9 mouse cellular contexts compared by ENCODE assay signal in the genomic region with DNA sequence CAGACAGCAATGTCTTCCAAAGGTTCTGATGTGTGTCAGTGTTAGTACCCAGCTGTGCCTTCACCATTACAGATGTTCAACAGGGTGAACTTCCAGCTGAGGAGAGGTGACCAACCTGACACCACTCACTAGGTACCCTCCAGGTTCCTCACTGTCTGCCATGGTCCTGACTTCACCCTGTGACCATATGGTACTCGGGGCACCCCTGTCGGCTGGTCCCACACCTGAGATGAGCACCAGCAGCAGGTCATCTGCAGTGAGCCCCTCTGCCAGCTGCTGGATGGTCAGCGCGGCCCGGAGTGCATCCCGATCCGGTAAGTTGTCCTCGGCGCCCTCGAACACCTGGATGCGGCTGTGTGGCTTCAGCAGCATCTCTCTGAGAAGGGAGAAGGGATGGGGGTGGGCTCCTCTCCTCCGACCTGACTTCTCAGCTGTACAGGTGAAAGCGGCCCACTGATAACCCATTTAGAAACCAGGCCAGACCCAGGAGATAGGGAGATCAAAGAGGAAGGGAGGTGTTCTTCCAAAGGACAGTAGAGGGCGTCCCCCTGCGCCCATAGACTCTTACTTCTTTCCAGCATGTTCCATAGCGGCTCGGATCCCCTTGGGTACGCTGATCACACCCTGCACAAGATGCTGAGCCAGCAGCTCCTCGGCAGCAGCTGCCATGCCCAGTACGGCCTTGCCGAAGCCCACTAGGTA. TPM values are rescaled to one million over a fixed set of nuclear protein-coding genes. Genes with fewer than 3 reads are reported as not detected.
DNase-seq lines count a peak whose midpoint lies in the region; ATAC-seq and TF ChIP-seq lines count a peak whose summit lies in the region.
"Had no signal": no experiment of that assay in that cellular context is flagged by ENCODE, and none has a peak within 500 bp of the region (broad histone marks: within the 10 kb centered on the region; RNA-seq: fewer than 3 reads in every experiment).

No protein-coding gene starts in this region.

- DNase-seq in cerebellum, adult 11-12 months: peak; percentile 37
- DNase-seq in cerebellum, postnatal 10 days: no peak
- DNase-seq in midbrain, embryonic 10.5 days (ENCODE audit: low spot score): no peak
- no peak for DNase-seq in liver, embryonic 11.5 days (ENCODE audit: low spot score)
- DNase-seq in adrenal gland, postnatal 14 days: no peak
- DNase-seq: gastrocnemius, postnatal 36 days had no signal

- no peak overlapping the region for H3K9ac ChIP-seq in midbrain, embryonic 16.5 days (ENCODE audit: low read depth, low read length)
- no peak overlapping the region for H3K9ac ChIP-seq in liver, embryonic 11.5 days (ENCODE audit: low read depth, low read length)

- 82% methylated on average over 21 of the region's 21 CpGs for WGBS in midbrain, embryonic 10.5 days
- WGBS in midbrain, embryonic 16.5 days: 74% methylated on average over 21 of the region's 21 CpGs
- 80% methylated on average over 21 of the region's 21 CpGs for WGBS in liver, embryonic 11.5 days
- 93% methylated on average over 21 of the region's 21 CpGs for WGBS in small intestine, adult 2 months

- no peaks in the 10 kb centered on the region for H3K9me3 ChIP-seq in midbrain, embryonic 10.5 days (replicated peaks)
- no peaks in the 10 kb centered on the region for H3K9me3 ChIP-seq in midbrain, embryonic 16.5 days (replicated peaks; ENCODE audit: control insufficient read depth, low read length, poor library complexity, severe bottlenecking)
- no peaks in the 10 kb centered on the region for H3K9me3 ChIP-seq in liver, embryonic 11.5 days (ENCODE audit: control insufficient read depth, low read length)

- H3K4me3 ChIP-seq in midbrain, embryonic 10.5 days: no peak overlapping the region
- H3K4me3 ChIP-seq in midbrain, embryonic 16.5 days (ENCODE audit: low read depth, low read length): no peak overlapping the region
- H3K4me3 ChIP-seq in liver, embryonic 11.5 days (ENCODE audit: low read depth, low read length): peak overlapping the region; percentile 3
- peak overlapping the region; percentile 34 for H3K4me3 ChIP-seq in small intestine, adult 2 months (ENCODE audit: low read depth, low read length)

- ATAC-seq in midbrain, embryonic 16.5 days: no peak
- no peak for ATAC-seq in liver, embryonic 11.5 days (replicated peaks; ENCODE audit: low FRiP score)
- no peak for ATAC-seq in erythroid progenitor cell, adult 5-6 weeks (replicated peaks; ENCODE audit: low FRiP score, poor library complexity, severe bottlenecking)

- no peak for TF ChIP-seq CTCF in small intestine, adult 2 months (IDR thresholded peaks at IDR 0.05; ENCODE audit: extremely low read depth, insufficient read length, insufficient replicate concordance, low read depth, low read length)

- H3K27me3 ChIP-seq in midbrain, embryonic 10.5 days (ENCODE audit: low read depth, poor library complexity, severe bottlenecking): peaks cover 4% of the 10 kb centered on the region; the same call in 1 of the 2 replicates
- no peaks in the 10 kb centered on the region for H3K27me3 ChIP-seq in midbrain, embryonic 16.5 days (ENCODE audit: control insufficient read depth, insufficient read depth, low read depth, low read length)
- no peaks in the 10 kb centered on the region; the same call in 1 of the 2 replicates for H3K27me3 ChIP-seq in liver, embryonic 11.5 days (replicated peaks; ENCODE audit: control insufficient read depth, insufficient read depth, low read length)
- no peaks in the 10 kb centered on the region for H3K27me3 ChIP-seq in small intestine, adult 2 months (ENCODE audit: control insufficient read depth, insufficient read depth, low read length)

- TF ChIP-seq POLR2A in small intestine, adult 2 months (IDR thresholded peaks at IDR 0.05; ENCODE audit: low read depth, low read length): no peak

- H3K27ac ChIP-seq in midbrain, embryonic 10.5 days (replicated peaks): peak overlapping the region; percentile 47
- H3K27ac ChIP-seq in midbrain, embryonic 16.5 days (ENCODE audit: low read length): no peak overlapping the region
- peak overlapping the region; percentile 23 for H3K27ac ChIP-seq in liver, embryonic 11.5 days (ENCODE audit: low read depth, low read length)
- 0 out of 2 replicates have a peak overlapping the region, but pooled peaks have one; percentile 17 for H3K27ac ChIP-seq in small intestine, adult 2 months (ENCODE audit: insufficient read depth, low read depth, low read length)

- peaks cover 53% of the 10 kb centered on the region for H3K4me1 ChIP-seq in midbrain, embryonic 10.5 days
- peaks cover 12% of the 10 kb centered on the region for H3K4me1 ChIP-seq in midbrain, embryonic 16.5 days (ENCODE audit: control insufficient read depth, insufficient read depth, low read length)
- H3K4me1 ChIP-seq in liver, embryonic 11.5 days (replicated peaks; ENCODE audit: control insufficient read depth, insufficient read depth, low read length): no peaks in the 10 kb centered on the region; the same call in 1 of the 2 replicates
- H3K4me1 ChIP-seq in small intestine, adult 2 months (ENCODE audit: control insufficient read depth, insufficient read depth, insufficient read length, low read length): peaks cover 24% of the 10 kb centered on the region

- no peak overlapping the region for H3K4me2 ChIP-seq in midbrain, embryonic 16.5 days (ENCODE audit: low read length)
- peak overlapping the region; percentile 52 for H3K4me2 ChIP-seq in liver, embryonic 11.5 days

- H3K36me3 ChIP-seq in midbrain, embryonic 10.5 days: peaks cover 30% of the 10 kb centered on the region
- H3K36me3 ChIP-seq in midbrain, embryonic 16.5 days (ENCODE audit: control insufficient read depth, insufficient read depth, low read length): peaks cover 10% of the 10 kb centered on the region
- no peaks in the 10 kb centered on the region for H3K36me3 ChIP-seq in liver, embryonic 11.5 days (ENCODE audit: control insufficient read depth, insufficient read depth, low read length)
- H3K36me3 ChIP-seq in small intestine, adult 2 months (ENCODE audit: control insufficient read depth, insufficient read depth, low read length): no peaks in the 10 kb centered on the region

RNA-seq across cellular contexts. Expression of a gene that starts 0.9 kb away (rescaled TPM):
- 5.0 and 8.4 TPM in 2 replicates for polyA plus RNA-seq in midbrain, embryonic 10.5 days (2016; fragmentation: Nextera tagmentation; extraction: Ambion mirVana)
- 3.5 and 3.9 TPM in 2 replicates for polyA plus RNA-seq in midbrain, embryonic 16.5 days (2015; fragmentation: Nextera tagmentation; extraction: Ambion mirVana)
- polyA plus RNA-seq in liver, embryonic 11.5 days (2014; fragmentation: Nextera tagmentation; extraction: Ambion mirVana): 12.4 and 15.7 TPM in 2 replicates
- 11.7 and 20.9 TPM in 2 replicates for polyA plus RNA-seq in small intestine, adult 2 months (2012; rRNA removed)
- total RNA-seq in adrenal gland, postnatal 14 days (2021): 3.6 and 13.6 TPM in 2 replicates
- total RNA-seq in erythroid progenitor cell, adult 5-6 weeks (2015; ENCODE audit: low replicate concordance): 0.84 TPM in 1 of 2 replicates, not detected in the other
- total RNA-seq in erythroid progenitor cell, adult 5-6 weeks (2017; ENCODE audit: low replicate concordance): 0.51 TPM in 1 of 2 replicates, not detected in the other

RNA-seq across cellular contexts. Expression of a gene that starts 13.7 kb away (rescaled TPM):
- polyA plus RNA-seq in midbrain, embryonic 10.5 days (2016; fragmentation: Nextera tagmentation; extraction: Ambion mirVana): 23.4 and 29.3 TPM in 2 replicates
- 35.5 and 35.9 TPM in 2 replicates for polyA plus RNA-seq in midbrain, embryonic 16.5 days (2015; fragmentation: Nextera tagmentation; extraction: Ambion mirVana)
- 18.8 TPM in 2 replicates for polyA plus RNA-seq in liver, embryonic 11.5 days (2014; fragmentation: Nextera tagmentation; extraction: Ambion mirVana)
- 16.9 and 33.1 TPM in 2 replicates for polyA plus RNA-seq in small intestine, adult 2 months (2012; rRNA removed)
- 83.9 and 84.7 TPM in 2 replicates for total RNA-seq in adrenal gland, postnatal 14 days (2021)
- 18.0 and 26.0 TPM in 2 replicates for total RNA-seq in erythroid progenitor cell, adult 5-6 weeks (2015; ENCODE audit: low replicate concordance)
- 25.9 and 31.7 TPM in 2 replicates for total RNA-seq in erythroid progenitor cell, adult 5-6 weeks (2017; ENCODE audit: low replicate concordance)

RNA-seq across cellular contexts. Expression of a gene that starts 42.5 kb away (rescaled TPM):
- 46.2 and 52.1 TPM in 2 replicates for polyA plus RNA-seq in midbrain, embryonic 10.5 days (2016; fragmentation: Nextera tagmentation; extraction: Ambion mirVana)
- 16.6 and 16.7 TPM in 2 replicates for polyA plus RNA-seq in midbrain, embryonic 16.5 days (2015; fragmentation: Nextera tagmentation; extraction: Ambion mirVana)
- 25.3 and 26.9 TPM in 2 replicates for polyA plus RNA-seq in liver, embryonic 11.5 days (2014; fragmentation: Nextera tagmentation; extraction: Ambion mirVana)
- polyA plus RNA-seq in small intestine, adult 2 months (2012; rRNA removed): 10.7 and 14.9 TPM in 2 replicates
- total RNA-seq in adrenal gland, postnatal 14 days (2021): 133 and 136 TPM in 2 replicates
- 9.4 and 25.6 TPM in 2 replicates for total RNA-seq in erythroid progenitor cell, adult 5-6 weeks (2015; ENCODE audit: low replicate concordance)
- total RNA-seq in erythroid progenitor cell, adult 5-6 weeks (2017; ENCODE audit: low replicate concordance): 6.1 and 10.3 TPM in 2 replicates

RNA-seq across cellular contexts. Expression of a gene that starts 45.8 kb away (rescaled TPM):
- polyA plus RNA-seq in midbrain, embryonic 10.5 days (2016; fragmentation: Nextera tagmentation; extraction: Ambion mirVana): 69.7 and 74.8 TPM in 2 replicates
- 49.5 and 52.1 TPM in 2 replicates for polyA plus RNA-seq in midbrain, embryonic 16.5 days (2015; fragmentation: Nextera tagmentation; extraction: Ambion mirVana)
- 58.4 and 61.1 TPM in 2 replicates for polyA plus RNA-seq in liver, embryonic 11.5 days (2014; fragmentation: Nextera tagmentation; extraction: Ambion mirVana)
- polyA plus RNA-seq in small intestine, adult 2 months (2012; rRNA removed): 13.7 and 21.2 TPM in 2 replicates
- total RNA-seq in adrenal gland, postnatal 14 days (2021): 43.6 and 54.3 TPM in 2 replicates
- 11.2 and 14.7 TPM in 2 replicates for total RNA-seq in erythroid progenitor cell, adult 5-6 weeks (2015; ENCODE audit: low replicate concordance)
- total RNA-seq in erythroid progenitor cell, adult 5-6 weeks (2017; ENCODE audit: low replicate concordance): 1.8 and 17.5 TPM in 2 replicates

Comparison
In these comparisons a context has a peak if more than half of its experiments do, and no peak if none do; other contexts are left out.
1. H3K4me3 ChIP-seq: peak in liver, embryonic 11.5 days (single experiment) and small intestine, adult 2 months (single experiment); none in midbrain, embryonic 10.5 days (single experiment) and midbrain, embryonic 16.5 days (single experiment).